Mouse (Mus musculus) cerebellum, postnatal 14 days (tissue): Measurements from ENCODE around the gene Tomm70a.
A peak's percentile ranks its signal among the peaks of the same experiment; 100 is the strongest.
"Not testable (repeated sequence)": the region's sequence is repeated elsewhere in the genome, so short reads cannot be mapped to it uniquely, and the experiment has no call there.

Experiments
- DNase-seq, 2 experiments: peaks; one replicate each; pipeline ENCODE4 v3.0.0; 2021; ENCODE audit warnings: mixed read lengths in 2 of 2

The Tomm70a gene

GRCm38 (mm10) chr16:57155899-57156298 lies 34.4 kb downstream of the Tomm70a start:
- no peak for DNase-seq

- DNase-seq: no peak
Observed at GRCm38 (mm10) chr16:57157076-57157475, 35.6 kb downstream of the Tomm70a start.

- DNase-seq: no peak
Observed at GRCm38 (mm10) chr16:57157728-57158127, 36.2 kb downstream of the Tomm70a start.

- DNase-seq: no peak
Observed at GRCm38 (mm10) chr16:57159835-57160234, 38.3 kb downstream of the Tomm70a start.

- DNase-seq: no peak
Observed at GRCm38 (mm10) chr16:57162841-57163240, 41.3 kb downstream of the Tomm70a start.

- DNase-seq: no peak
Observed at GRCm38 (mm10) chr16:57163694-57164093, 42.2 kb downstream of the Tomm70a start.

GRCm38 (mm10) chr16:57165157-57165556 lies 43.7 kb downstream of the Tomm70a start:
- DNase-seq: no peak

- DNase-seq: no peak
Observed at GRCm38 (mm10) chr16:57166086-57166485, 44.6 kb downstream of the Tomm70a start.

GRCm38 (mm10) chr16:57166611-57167513 lies 45.4 kb downstream of the Tomm70a start, which contains the start of gene Nit2:
TSS of gene Nit2 (minus strand) at chr16:57167341.
- peak; percentile 96 to 97 for DNase-seq

- DNase-seq: no peak
Observed at GRCm38 (mm10) chr16:57167514-57167912, 46.0 kb downstream of the Tomm70a start.

- DNase-seq: no peak
Observed at GRCm38 (mm10) chr16:57168236-57168635, 46.7 kb downstream of the Tomm70a start.

- DNase-seq: no peak
Observed at GRCm38 (mm10) chr16:57171161-57171560, 49.7 kb downstream of the Tomm70a start.

GRCm38 (mm10) chr16:57171570-57171969 lies 50.1 kb downstream of the Tomm70a start:
- no peak for DNase-seq

- not testable (repeated sequence) for DNase-seq
Observed at GRCm38 (mm10) chr16:57174480-57174879, 53.0 kb downstream of the Tomm70a start.

- DNase-seq: no peak
Observed at GRCm38 (mm10) chr16:57175751-57176150, 54.2 kb downstream of the Tomm70a start.

GRCm38 (mm10) chr16:57176276-57176675 lies 54.8 kb downstream of the Tomm70a start:
- DNase-seq: no peak

- peak; percentile 52 to 56 for DNase-seq
Observed at GRCm38 (mm10) chr16:57177254-57177653, 55.8 kb downstream of the Tomm70a start.

- DNase-seq: no peak
Observed at GRCm38 (mm10) chr16:57177664-57178063, 56.2 kb downstream of the Tomm70a start.

- DNase-seq: no peak
Observed at GRCm38 (mm10) chr16:57181180-57181579, 59.7 kb downstream of the Tomm70a start.

GRCm38 (mm10) chr16:57182037-57182436 lies 60.5 kb downstream of the Tomm70a start:
- DNase-seq: no peak

GRCm38 (mm10) chr16:57186618-57187017 lies 65.1 kb downstream of the Tomm70a start:
- DNase-seq: no peak

GRCm38 (mm10) chr16:57189493-57189892 lies 68.0 kb downstream of the Tomm70a start:
- no peak for DNase-seq

GRCm38 (mm10) chr16:57190390-57190789 lies 68.9 kb downstream of the Tomm70a start:
- DNase-seq: no peak

GRCm38 (mm10) chr16:57191214-57191613 lies 69.7 kb downstream of the Tomm70a start:
- no peak for DNase-seq
